Mouse (Mus musculus) myocyte (in vitro differentiated cells): ENCODE data around the gene Gm45623. TPM values are rescaled to one million over a fixed set of nuclear protein-coding genes. Genes with fewer than 3 reads are reported as not detected.

Source experiments
- H3K27me3 ChIP-seq: one replicate; pipeline ENCODE4 v1.6.1; 2011; ENCODE audit not compliant: control insufficient read depth, insufficient read depth, insufficient read length
- H3K36me3 ChIP-seq: one replicate; pipeline ENCODE4 v1.6.1; 2011; ENCODE audit not compliant: control insufficient read depth, insufficient read depth
- H3K4me2 ChIP-seq: one replicate; pipeline ENCODE4 v1.6.1; 2011; ENCODE audit warnings: low read depth, control low read depth
- H3K4me3 ChIP-seq: one replicate; pipeline ENCODE4 v1.5.1; 2011; ENCODE audit warnings: mild to moderate bottlenecking, control low read depth, moderate library complexity
- H3K79me2 ChIP-seq: one replicate; pipeline ENCODE4 v1.6.1; 2011; ENCODE audit not compliant: control insufficient read depth, insufficient read depth
- H3ac ChIP-seq: one replicate; pipeline ENCODE4 v1.6.1; 2011; ENCODE audit not compliant: control insufficient read depth, insufficient read length
- CEBPB ChIP-seq: IDR thresholded peaks from 2 replicates; pipeline ENCODE4 v1.6.1; 2011; ENCODE audit warnings: mild to moderate bottlenecking, moderate library complexity; ENCODE audit not compliant: poor library complexity, insufficient read depth, severe bottlenecking
- E2F4 ChIP-seq: IDR thresholded peaks from one replicate; pipeline ENCODE4 v1.6.1; 2011; ENCODE audit warnings: mild to moderate bottlenecking, control low read depth, moderate library complexity; ENCODE audit not compliant: insufficient read depth
- MAX ChIP-seq: IDR thresholded peaks from one replicate; pipeline ENCODE4 v1.6.1; 2011; ENCODE audit warnings: low read depth, mild to moderate bottlenecking, control low read depth
- MYOD1 ChIP-seq, 3 experiments: IDR thresholded peaks; one replicate each; pipeline ENCODE4 v1.6.1; 2011; ENCODE audit warnings: control low read depth in 2 of 3, low read depth in 2 of 3, mild to moderate bottlenecking in 2 of 3, moderate library complexity in 1 of 3; ENCODE audit not compliant: insufficient read length in 2 of 3, control insufficient read depth in 1 of 3
- MYOG ChIP-seq, 3 experiments: IDR thresholded peaks; one replicate each; pipeline ENCODE4 v1.6.1; 2011; ENCODE audit warnings: control low read depth in 2 of 3, low read depth in 2 of 3, mild to moderate bottlenecking in 2 of 3; ENCODE audit not compliant: insufficient read length in 2 of 3, control insufficient read depth in 1 of 3, insufficient read depth in 1 of 3
- POLR2A ChIP-seq: IDR thresholded peaks from one replicate; pipeline ENCODE4 v1.6.1; 2011; ENCODE audit warnings: low read depth, mild to moderate bottlenecking, control low read depth, moderate library complexity; ENCODE audit not compliant: insufficient read length
- POLR2AphosphoS2 ChIP-seq: IDR thresholded peaks from one replicate; pipeline ENCODE4 v1.6.1; 2011; ENCODE audit warnings: low read depth, control low read depth; ENCODE audit not compliant: insufficient read length
- REST ChIP-seq: IDR thresholded peaks from one replicate; pipeline ENCODE4 v1.6.1; 2011; ENCODE audit warnings: mild to moderate bottlenecking, control low read depth, moderate library complexity; ENCODE audit not compliant: insufficient read depth, insufficient read length
- SRF ChIP-seq: IDR thresholded peaks from one replicate; pipeline ENCODE4 v1.6.1; 2011; ENCODE audit warnings: low read depth; ENCODE audit not compliant: control insufficient read depth, insufficient read length
- TCF12 ChIP-seq: IDR thresholded peaks from one replicate; pipeline ENCODE4 v1.6.1; 2011; ENCODE audit warnings: mild to moderate bottlenecking, control low read depth; ENCODE audit not compliant: poor library complexity, insufficient read depth, severe bottlenecking
- TCF3 ChIP-seq: IDR thresholded peaks from one replicate; pipeline ENCODE4 v1.6.1; 2011; ENCODE audit warnings: low read depth, control low read depth; ENCODE audit not compliant: insufficient read length
- USF1 ChIP-seq: IDR thresholded peaks from one replicate; pipeline ENCODE4 v1.6.1; 2011; ENCODE audit warnings: low read depth, mild to moderate bottlenecking, control low read depth, moderate library complexity
- polyA plus RNA-seq: library from polyadenylated mRNA; unstranded; fragments of >200 nt; fragmentation: generic; extraction: Trizol; gene quantifications from one replicate; pipeline ENCODE4 v1.2.1, GENCODE M21; 2012; ENCODE audit warnings: missing spikeins

Gene Gm45623
- polyA plus RNA-seq, 1 experiment = not detected

DNA sequence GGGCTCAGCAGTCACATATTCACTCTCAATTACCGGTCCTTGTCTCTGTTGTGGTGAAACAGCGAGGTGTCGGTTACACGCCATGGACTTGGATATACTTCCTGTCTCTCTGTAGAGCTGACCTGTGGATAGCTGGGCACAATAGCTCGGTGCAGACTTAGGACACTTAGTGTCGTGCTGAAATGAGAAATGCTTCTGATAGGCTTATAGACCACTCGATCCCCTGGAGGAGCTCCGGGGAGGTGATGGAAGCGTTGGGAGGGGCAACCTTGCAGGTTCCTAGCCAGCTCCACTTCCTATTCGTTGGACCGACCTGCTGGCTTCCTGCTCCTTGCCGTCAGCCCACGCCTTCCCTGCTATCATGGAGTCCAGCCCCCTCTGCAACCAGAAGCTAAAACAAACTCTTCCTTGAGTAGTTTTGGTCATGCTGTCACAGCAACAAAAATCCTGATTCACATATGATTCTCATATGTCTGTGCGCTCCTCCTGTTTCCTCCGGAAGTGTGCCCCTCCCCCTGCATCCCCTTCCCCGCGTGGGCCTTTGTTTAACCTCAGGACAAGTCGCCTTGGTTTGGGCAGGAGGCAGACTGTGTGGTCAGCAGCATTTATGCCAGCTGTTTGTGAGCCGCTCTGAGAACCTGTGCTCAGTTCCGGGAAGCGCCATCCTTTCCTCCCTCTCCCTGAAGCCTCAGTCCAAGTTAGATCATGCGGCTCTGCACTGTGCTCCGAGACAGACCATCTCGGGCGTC is 11.8 kb upstream of the Gm45623 start:
- H3K36me3 ChIP-seq = no peaks in the 10 kb centered on the region
- no peak overlapping the region for H3K4me3 ChIP-seq

DNA sequence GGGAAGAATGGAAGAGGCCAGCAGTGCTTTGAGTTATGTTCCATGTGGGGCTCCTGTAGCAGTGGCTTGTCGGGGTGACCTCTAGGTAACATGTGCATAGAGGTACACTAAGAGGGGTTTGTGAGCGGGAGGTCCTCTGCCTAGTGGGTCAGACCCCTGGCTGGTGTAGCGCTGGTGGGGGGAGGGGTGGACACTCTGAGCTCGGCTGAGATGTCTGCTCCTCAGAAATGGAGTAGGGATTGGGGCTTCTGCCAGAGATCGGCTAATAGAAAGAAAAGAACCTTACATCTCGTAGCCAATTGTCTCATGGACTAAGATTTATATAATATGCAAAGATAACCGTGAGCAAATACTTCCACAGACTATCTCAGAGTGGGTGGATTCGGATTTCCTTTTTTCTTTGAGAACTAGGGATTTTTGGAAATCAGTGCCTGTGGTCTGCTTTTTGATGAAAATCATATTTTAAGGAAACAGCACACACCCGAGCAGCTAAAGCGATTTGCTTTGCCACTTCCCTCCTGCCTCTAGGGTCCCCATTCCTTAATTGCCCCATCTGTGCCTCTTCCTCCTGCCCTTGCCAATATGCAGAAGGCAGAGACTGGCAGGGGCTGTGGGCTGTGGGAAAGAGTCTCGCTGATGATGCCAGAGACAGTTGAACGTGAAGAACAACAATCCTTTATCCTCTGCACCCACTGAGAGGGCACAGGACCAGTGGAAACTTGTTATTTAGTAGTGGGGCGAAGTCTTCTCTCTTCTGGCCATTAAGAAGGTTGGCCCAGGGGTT is 9.0 kb upstream of the Gm45623 start:
- no peaks in the 10 kb centered on the region for H3K36me3 ChIP-seq
- TF ChIP-seq MAX = no peak
- no peak for TF ChIP-seq MYOD1 (IDR thresholded peaks at IDR 0.05; ENCODE audit: control insufficient read depth in 1 of 3, insufficient read length in 2 of 3, low read depth in 2 of 3)
- TF ChIP-seq CEBPB = no peak
- TF ChIP-seq USF1 = no peak
- no peak for TF ChIP-seq SRF
- no peak for TF ChIP-seq MYOG (IDR thresholded peaks at IDR 0.05; ENCODE audit: control insufficient read depth in 1 of 3, insufficient read depth in 1 of 3, insufficient read length in 2 of 3, low read depth in 2 of 3)
- no peak for TF ChIP-seq POLR2AphosphoS2
- no peak for TF ChIP-seq TCF3
- no peak for TF ChIP-seq TCF12
- no peak for TF ChIP-seq REST
- no peak for TF ChIP-seq E2F4
- TF ChIP-seq POLR2A = no peak
- H3K4me2 ChIP-seq = no peak overlapping the region
- no peaks in the 10 kb centered on the region for H3K79me2 ChIP-seq
- H3ac ChIP-seq = no peak overlapping the region
- H3K27me3 ChIP-seq = no peaks in the 10 kb centered on the region
- no peak overlapping the region for H3K4me3 ChIP-seq

More for the DNA sequence above, 11.8 kb upstream of the Gm45623 start:
- Histone ChIP-seq H3ac (no peak overlapping the region), H3K27me3 (no peaks in the 10 kb centered on the region), H3K4me2 (no peak overlapping the region), H3K79me2 (no peaks in the 10 kb centered on the region)
- no peak for TF ChIP-seq TCF12
- TF ChIP-seq TCF3 = no peak
- no peak for TF ChIP-seq MYOG (IDR thresholded peaks at IDR 0.05; ENCODE audit: control insufficient read depth in 1 of 3, insufficient read depth in 1 of 3, insufficient read length in 2 of 3, low read depth in 2 of 3)
- TF ChIP-seq MYOD1 (IDR thresholded peaks at IDR 0.05; ENCODE audit: control insufficient read depth in 1 of 3, insufficient read length in 2 of 3, low read depth in 2 of 3) = no peak
- TF ChIP-seq MAX = no peak
- TF ChIP-seq POLR2A = no peak
- no peak for TF ChIP-seq E2F4
- TF ChIP-seq SRF = no peak
- no peak for TF ChIP-seq USF1
- no peak for TF ChIP-seq REST
- no peak for TF ChIP-seq CEBPB
- no peak for TF ChIP-seq POLR2AphosphoS2

DNA sequence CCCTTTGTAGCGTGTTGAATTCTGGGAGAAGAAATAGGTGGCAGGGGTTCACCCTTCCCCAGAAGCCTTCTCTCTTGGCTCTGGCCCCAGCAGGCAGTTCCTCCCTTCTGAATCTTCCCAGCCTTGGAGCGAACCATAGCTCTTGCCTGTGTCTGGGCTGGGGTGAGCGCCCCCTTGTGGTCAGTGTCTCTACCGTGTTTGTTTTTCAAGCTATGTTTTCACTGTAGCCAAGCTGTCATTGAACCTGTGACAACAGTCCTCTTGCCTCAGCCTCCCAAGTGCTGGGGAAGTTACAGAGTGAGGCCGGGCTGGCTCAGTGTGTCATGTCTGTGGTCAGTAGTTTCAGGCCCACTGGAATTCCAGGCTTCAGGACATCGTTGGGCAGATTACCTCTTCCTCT is 4.9 kb upstream of the Gm45623 start:
- no peaks in the 10 kb centered on the region for H3K27me3 ChIP-seq
- TF ChIP-seq CEBPB = no peak
- no peak for TF ChIP-seq MYOG (IDR thresholded peaks at IDR 0.05; ENCODE audit: control insufficient read depth in 1 of 3, insufficient read depth in 1 of 3, insufficient read length in 2 of 3, low read depth in 2 of 3)
- no peak for TF ChIP-seq SRF
- TF ChIP-seq TCF12 = no peak
- TF ChIP-seq MAX = no peak
- TF ChIP-seq POLR2A = no peak
- no peak for TF ChIP-seq MYOD1 (IDR thresholded peaks at IDR 0.05; ENCODE audit: control insufficient read depth in 1 of 3, insufficient read length in 2 of 3, low read depth in 2 of 3)
- H3ac ChIP-seq = no peak overlapping the region
- H3K4me2 ChIP-seq = no peak overlapping the region
- H3K36me3 ChIP-seq = no peaks in the 10 kb centered on the region
- no peaks in the 10 kb centered on the region for H3K79me2 ChIP-seq
- no peak overlapping the region for H3K4me3 ChIP-seq

DNA sequence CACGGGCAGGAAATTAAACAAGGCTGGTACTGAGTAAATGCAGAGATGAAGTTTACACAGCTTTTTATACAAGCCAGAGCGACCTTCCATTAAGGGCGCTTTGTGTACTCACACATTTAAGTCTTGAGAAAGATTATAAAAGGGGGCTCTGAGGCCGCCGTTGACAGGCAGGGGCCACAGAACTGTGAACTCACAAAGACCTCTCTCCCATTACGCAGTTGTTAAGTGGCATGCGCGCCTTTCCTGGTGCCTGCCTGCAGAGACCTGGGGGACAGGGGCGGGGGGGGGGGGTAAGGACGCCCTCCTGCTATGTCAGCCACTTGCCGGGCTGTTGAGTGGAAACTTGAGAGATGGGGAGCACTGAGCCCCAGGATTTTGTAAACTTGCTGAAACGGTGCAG is 3.6 kb upstream of the Gm45623 start:
- no peaks in the 10 kb centered on the region for H3K27me3 ChIP-seq
- no peak overlapping the region for H3K4me3 ChIP-seq
- no peaks in the 10 kb centered on the region for H3K36me3 ChIP-seq
- H3K79me2 ChIP-seq = no peaks in the 10 kb centered on the region
- H3K4me2 ChIP-seq = no peak overlapping the region
- TF ChIP-seq POLR2A (no peak), REST (no peak), MYOD1 (IDR thresholded peaks at IDR 0.05; ENCODE audit: control insufficient read depth in 1 of 3, insufficient read length in 2 of 3, low read depth in 2 of 3) (no peak), USF1 (no peak), MAX (no peak), MYOG (IDR thresholded peaks at IDR 0.05; ENCODE audit: control insufficient read depth in 1 of 3, insufficient read depth in 1 of 3, insufficient read length in 2 of 3, low read depth in 2 of 3) (no peak), TCF12 (no peak), TCF3 (no peak), POLR2AphosphoS2 (no peak), E2F4 (no peak), SRF (no peak), CEBPB (no peak)
- H3ac ChIP-seq = no peak overlapping the region
